Mouse (Mus musculus) heart, adult 2 months (tissue): Measurements from ENCODE around the gene 4930402F06Rik. TPM values are rescaled to one million over a fixed set of nuclear protein-coding genes. Genes with fewer than 3 reads are reported as not detected.

ENCODE experiments used
- DNase-seq, 2 experiments: peaks; one replicate each; pipeline ENCODE4 v3.0.0; 2021
- H3K27ac ChIP-seq: fragments of 200-600 bp; 2 replicates; pipeline ENCODE4 v1.8.1; 2022
- H3K27me3 ChIP-seq: fragments of 200-500 bp; 2 replicates; pipeline ENCODE4 v1.6.1; 2012; ENCODE audit warnings: mild to moderate bottlenecking, low read length, inconsistent platforms, mixed read lengths; ENCODE audit not compliant: control insufficient read depth, insufficient read depth
- H3K36me3 ChIP-seq: fragments of 200-500 bp; 2 replicates; pipeline ENCODE4 v1.6.1; 2012; ENCODE audit warnings: low read length, inconsistent platforms; ENCODE audit not compliant: control insufficient read depth, insufficient read depth
- H3K4me1 ChIP-seq: fragments of 200-500 bp; 2 replicates; pipeline ENCODE4 v1.6.1; 2011; ENCODE audit warnings: low read length; ENCODE audit not compliant: control insufficient read depth, insufficient read depth
- H3K4me3 ChIP-seq: fragments of 200-600 bp; 2 replicates; pipeline ENCODE4 v1.8.1; 2022
- H3K79me2 ChIP-seq: fragments of 200-500 bp; replicated peaks from 2 replicates; pipeline ENCODE4 v1.6.1; 2012; ENCODE audit warnings: mild to moderate bottlenecking, inconsistent platforms, low read length, moderate library complexity, mixed read lengths; ENCODE audit not compliant: control insufficient read depth, insufficient read depth
- H3K9ac ChIP-seq: fragments of 200-500 bp; 2 replicates; pipeline ENCODE4 v1.6.1; 2012; ENCODE audit warnings: low read depth, mild to moderate bottlenecking, control low read depth, inconsistent platforms, low read length, mixed read lengths
- CTCF ChIP-seq: fragments of 200-600 bp; IDR thresholded peaks from 2 replicates; pipeline ENCODE4 v1.8.1; 2022; ENCODE audit warnings: antibody characterized with exemption, mild to moderate bottlenecking, moderate library complexity
- EP300 ChIP-seq: fragments of 200-500 bp; IDR thresholded peaks from 2 replicates; pipeline ENCODE4 v1.6.1; 2011; ENCODE audit warnings: low read depth, low read length, control low read depth; ENCODE audit not compliant: insufficient read depth
- POLR2A ChIP-seq: fragments of 200-500 bp; IDR thresholded peaks from 2 replicates; pipeline ENCODE4 v1.6.1; 2011; ENCODE audit warnings: mild to moderate bottlenecking, low read depth, low read length, control low read depth; ENCODE audit not compliant: insufficient read depth
- WGBS: fragments of 180-500 bp; shearing (Covaris S2); methylation state at CpG from one replicate; pipeline ENCODE4 v1.1.7; 2018; 5-methylcytosine and 5-hydroxymethylcytosine counted together
- intact Hi-C: fragments of 180-260 bp; cut with DNase I; formaldehyde crosslinking; loops from one replicate; pipeline ENCODE4 v1.15.1; 2025
- polyA plus RNA-seq: library from polyadenylated mRNA; depleted of rRNA; stranded (reverse); fragments of >200 nt; gene quantifications from 2 replicates; pipeline ENCODE4 v1.2.3, GENCODE M21; 2012
- total RNA-seq, 2 experiments: library from RNA; stranded (reverse); gene quantifications; 2 replicates each; pipeline ENCODE4 v1.2.3; 2021

4930402F06Rik gene
- total and polyA plus RNA-seq, 3 experiments = not detected

- H3K27ac ChIP-seq = no peak overlapping the region
- no peaks in the 10 kb centered on the region for H3K27me3 ChIP-seq
- intact Hi-C loops = no loop called here
- TF ChIP-seq CTCF (no peak), EP300 (no peak), POLR2A (no peak)
- DNase-seq = no peak
- H3K4me3 ChIP-seq = no peak overlapping the region
- H3K4me1 ChIP-seq = peaks cover 8% of the 10 kb centered on the region
- H3K36me3 ChIP-seq = no peaks in the 10 kb centered on the region; the same call in 1 of the 2 replicates
- WGBS = 89% methylated on average over 6 of the region's 6 CpGs
- no peaks in the 10 kb centered on the region for H3K79me2 ChIP-seq
- no peak overlapping the region for H3K9ac ChIP-seq
These were observed 10.3 kb upstream of the 4930402F06Rik start for GRCm38 (mm10) chr2:35407266-35407665.

GRCm38 (mm10) chr2:35406611-35407010 lies 9.6 kb upstream of the 4930402F06Rik start:
- no peak overlapping the region for H3K4me3 ChIP-seq
- H3K4me1 ChIP-seq = peaks cover 7% of the 10 kb centered on the region
- H3K9ac ChIP-seq = no peak overlapping the region
- intact Hi-C loops = no loop called here
- H3K79me2 ChIP-seq = no peaks in the 10 kb centered on the region
- no peaks in the 10 kb centered on the region; the same call in 1 of the 2 replicates for H3K36me3 ChIP-seq
- TF ChIP-seq CTCF = no peak
- no peak for TF ChIP-seq EP300
- TF ChIP-seq POLR2A = no peak
- WGBS = 70% methylated on average over 1 of the region's 1 CpGs
- DNase-seq = no peak
- H3K27ac ChIP-seq = no peak overlapping the region
- H3K27me3 ChIP-seq = no peaks in the 10 kb centered on the region

GRCm38 (mm10) chr2:35402391-35402790 lies 5.4 kb upstream of the 4930402F06Rik start:
- intact Hi-C loops = no loop called here
- Histone ChIP-seq H3K27ac (no peak overlapping the region), H3K4me1 (peaks cover 2% of the 10 kb centered on the region; the same call in 1 of the 2 replicates), H3K36me3 (no peaks in the 10 kb centered on the region), H3K9ac (no peak overlapping the region), H3K27me3 (no peaks in the 10 kb centered on the region), H3K4me3 (no peak overlapping the region), H3K79me2 (no peaks in the 10 kb centered on the region)
- DNase-seq = no peak
- TF ChIP-seq POLR2A = no peak
- TF ChIP-seq EP300 = no peak
- no peak for TF ChIP-seq CTCF
- WGBS = 72% methylated on average over 16 of the region's 16 CpGs

GRCm38 (mm10) chr2:35400739-35401138 lies 3.8 kb upstream of the 4930402F06Rik start:
- H3K79me2 ChIP-seq = no peaks in the 10 kb centered on the region
- H3K9ac ChIP-seq = no peak overlapping the region
- H3K4me1 ChIP-seq = peaks cover 2% of the 10 kb centered on the region; the same call in 1 of the 2 replicates
- DNase-seq = no peak
- TF ChIP-seq EP300 (no peak), CTCF (no peak), POLR2A (no peak)
- intact Hi-C loops = no loop called here
- no peaks in the 10 kb centered on the region for H3K36me3 ChIP-seq
- no peak overlapping the region for H3K27ac ChIP-seq
- 84% methylated on average over 7 of the region's 7 CpGs for WGBS
- H3K27me3 ChIP-seq = no peaks in the 10 kb centered on the region
- no peak overlapping the region for H3K4me3 ChIP-seq

GRCm38 (mm10) chr2:35398184-35398828 lies 1.3 kb upstream of the 4930402F06Rik start:
- DNase-seq = no peak
- Histone ChIP-seq H3K79me2 (no peaks in the 10 kb centered on the region), H3K9ac (no peak overlapping the region), H3K27ac (no peak overlapping the region), H3K4me3 (no peak overlapping the region), H3K36me3 (no peaks in the 10 kb centered on the region), H3K27me3 (no peaks in the 10 kb centered on the region), H3K4me1 (peaks cover 2% of the 10 kb centered on the region; the same call in 1 of the 2 replicates)
- WGBS = 59% methylated on average over 6 of the region's 6 CpGs
- TF ChIP-seq EP300 (no peak), CTCF (no peak), POLR2A (no peak)
- intact Hi-C loops = no loop called here

- Histone ChIP-seq H3K27ac (no peak overlapping the region), H3K36me3 (no peaks in the 10 kb centered on the region), H3K27me3 (no peaks in the 10 kb centered on the region), H3K79me2 (no peaks in the 10 kb centered on the region), H3K4me1 (peaks cover 2% of the 10 kb centered on the region; the same call in 1 of the 2 replicates), H3K9ac (no peak overlapping the region), H3K4me3 (no peak overlapping the region)
- peak; percentile 68 to 75 for DNase-seq
- WGBS = 25% methylated on average over 11 of the region's 11 CpGs
- intact Hi-C loops = loop anchor here (1.0 kb wide), 1 partner anchor 99 kb away; no protein-coding TSS in a partner anchor
- TF ChIP-seq POLR2A (no peak), EP300 (peak; percentile 57; the same call in 1 of the 2 replicates), CTCF (peak; percentile 99)
These were observed 707 bp upstream of the 4930402F06Rik start for GRCm38 (mm10) chr2:35397590-35398173.
